Mouse (Mus musculus) activated CD4-positive, CD25-positive, alpha-beta regulatory T cell, adult 9 weeks (primary cell): ENCODE measurements around the gene Tas2r129. TPM values are rescaled to one million over a fixed set of nuclear protein-coding genes. Genes with fewer than 3 reads are reported as not detected.

Experiments
- polyA plus RNA-seq: library from polyadenylated mRNA; unstranded; fragments of 100-300 nt; shearing (Covaris generic); gene quantifications from one replicate; pipeline ENCODE4 v1.2.1, GENCODE M21; 2017

Gene Tas2r129
- polyA plus RNA-seq: not detected

GRCm38 (mm10) chr6:132950802-132951201, at the start of gene Tas2r129:
Gene Tas2r129, plus strand, starts transcription at chr6:132951102.

GRCm38 (mm10) chr6:132909351-132909750, 41.6 kb upstream of the Tas2r129 start, which contains the start of gene Tas2r125:
Gene Tas2r125, plus strand, starts transcription at chr6:132909651.

GRCm38 (mm10) chr6:132957819-132958218, 6.9 kb downstream of the Tas2r129 start, which contains the start of gene Tas2r131:
Gene Tas2r131, minus strand, starts transcription at chr6:132957919.

GRCm38 (mm10) chr6:132980865-132981264, 30.0 kb downstream of the Tas2r129 start, which contains the start of gene Tas2r109:
Gene Tas2r109, minus strand, starts transcription at chr6:132980965.

Other genes with a start within 250 kb of the Tas2r129 start
- not detected for gene Tas2r122, start 239.2 kb upstream of the Tas2r129 start, polyA plus RNA-seq
- gene Tas2r115, start 213.1 kb upstream of the Tas2r129 start, polyA plus RNA-seq: not detected
- not detected for gene Tas2r124, start 196.4 kb upstream of the Tas2r129 start, polyA plus RNA-seq
- gene Tas2r102, start 189.0 kb upstream of the Tas2r129 start, polyA plus RNA-seq: not detected
- not detected for gene Tas2r136, start 172.9 kb upstream of the Tas2r129 start, polyA plus RNA-seq
- gene Tas2r117, start 148.3 kb upstream of the Tas2r129 start, polyA plus RNA-seq: not detected
- not detected for gene Tas2r123, start 104.0 kb upstream of the Tas2r129 start, polyA plus RNA-seq
- not detected for gene Tas2r116, start 95.7 kb upstream of the Tas2r129 start, polyA plus RNA-seq
- not detected for gene Tas2r110, start 83.1 kb upstream of the Tas2r129 start, polyA plus RNA-seq
- gene Tas2r113, start 58.1 kb upstream of the Tas2r129 start, polyA plus RNA-seq: not detected
- gene Tas2r125, start 41.5 kb upstream of the Tas2r129 start, polyA plus RNA-seq: not detected
- gene Tas2r131, start 6.8 kb downstream of the Tas2r129 start, polyA plus RNA-seq: not detected
- gene Tas2r109, start 29.9 kb downstream of the Tas2r129 start, polyA plus RNA-seq: not detected
- not detected for gene Tas2r103, start 86.0 kb downstream of the Tas2r129 start, polyA plus RNA-seq
- gene Tas2r140, start 104.7 kb downstream of the Tas2r129 start, polyA plus RNA-seq: not detected
- gene Smim10l1, start 153.8 kb downstream of the Tas2r129 start, polyA plus RNA-seq: 10.7 TPM